Mouse (Mus musculus): ENCODE results near the gene Atxn2.

DNA sequence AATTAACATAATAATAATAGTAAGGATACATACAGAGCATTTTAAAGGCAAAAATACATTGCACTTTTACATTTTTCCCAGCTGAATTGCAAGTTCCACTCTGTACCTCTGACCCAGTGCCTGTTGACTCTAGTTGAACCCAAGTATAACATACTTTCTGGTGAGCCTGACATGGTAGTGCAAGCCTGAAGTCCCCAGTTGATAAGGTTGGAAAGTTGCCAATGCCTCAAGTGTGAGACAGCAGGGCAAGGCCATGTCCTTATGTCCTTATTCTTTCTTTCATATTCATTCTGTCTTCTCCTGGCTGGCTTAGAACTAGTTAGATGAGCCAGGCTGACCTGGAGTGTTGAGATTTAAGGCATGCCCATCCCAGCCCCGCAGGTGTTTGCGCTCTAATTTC, 28.9 kb upstream of the Atxn2 start:
- TF ChIP-seq CTCF (IDR thresholded peaks at IDR 0.05; ENCODE audit: low read depth) (no peak), EP300 (IDR thresholded peaks at IDR 0.05; ENCODE audit: low read depth) (no peak)

Data from liver, postnatal 0 days (tissue).